Mouse (Mus musculus): ENCODE measurements at regions not wholly inside any gene's neighbourhood (a gene's known extent, or its start where the extent isn't known, plus 50 kb on each side); places are given as distances from the start of the nearest gene placed in this dataset.
A peak's percentile ranks its signal among the peaks of the same experiment; 100 is the strongest.

DNA sequence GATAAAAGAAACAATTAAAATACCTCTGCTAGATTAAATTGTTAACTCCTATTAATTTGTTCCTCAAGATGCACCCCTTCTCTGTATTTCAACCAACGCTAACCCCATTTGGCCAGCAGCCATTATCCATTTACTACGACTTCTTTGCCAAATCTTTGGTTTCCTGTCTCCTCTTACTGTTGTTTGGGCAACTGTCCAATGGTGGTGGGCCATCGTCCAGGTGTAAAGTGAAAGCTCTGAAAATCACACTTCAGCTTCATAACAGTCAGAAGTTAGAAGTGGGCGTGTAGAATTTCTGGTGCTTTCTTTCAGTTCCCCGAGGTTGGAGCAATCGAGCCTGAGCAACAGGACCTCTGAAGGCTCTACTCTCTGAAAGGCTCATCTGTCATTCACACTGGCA is 66.8 kb upstream of the Zbtb20 start:
- DNase-seq, result no peak

DNA sequence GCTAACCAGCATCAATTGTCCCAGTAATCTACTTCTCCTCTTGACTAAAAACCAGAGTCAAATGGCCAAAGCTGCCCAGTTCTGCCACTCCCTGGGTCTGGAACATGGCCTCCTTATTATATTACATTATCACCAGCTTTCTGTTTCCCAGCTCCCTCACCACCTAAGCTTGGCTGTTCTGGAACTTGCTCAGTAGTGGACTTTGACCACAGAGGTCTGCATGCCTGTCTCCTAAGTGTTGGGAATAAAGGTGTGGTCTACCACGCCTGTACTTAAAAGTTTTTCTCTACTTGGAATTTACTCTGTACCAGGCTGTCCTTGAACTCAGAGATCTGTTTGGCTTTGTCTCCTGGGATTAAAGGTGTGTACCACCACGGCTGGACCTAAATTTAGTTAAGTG is 68.1 kb upstream of the Zbtb20 start:
- DNase-seq, result no peak

DNA sequence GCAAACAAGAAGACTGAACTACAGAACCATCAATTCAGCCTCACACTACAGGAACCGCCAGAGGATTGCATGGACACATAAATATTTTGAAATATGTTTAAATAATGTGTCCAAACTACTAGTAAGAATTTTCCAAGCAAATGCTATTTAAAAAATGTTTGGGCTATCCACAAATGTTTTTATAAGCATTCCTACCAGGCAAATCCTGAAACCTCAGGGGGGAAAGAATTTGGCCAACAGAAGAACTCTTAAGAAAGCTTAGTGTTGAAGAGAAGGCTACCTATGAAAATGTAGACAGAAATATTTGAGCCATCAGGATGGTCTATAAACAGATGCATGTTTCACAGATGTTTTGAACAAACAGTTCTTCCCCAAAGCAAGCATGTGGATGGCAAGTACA is 72.1 kb upstream of the Zbtb20 start:
- no peak for DNase-seq

- DNase-seq, result no peak
These were observed 83.1 kb upstream of the Zbtb20 start for GRCm38 (mm10) chr16:42792571-42792970.

DNA sequence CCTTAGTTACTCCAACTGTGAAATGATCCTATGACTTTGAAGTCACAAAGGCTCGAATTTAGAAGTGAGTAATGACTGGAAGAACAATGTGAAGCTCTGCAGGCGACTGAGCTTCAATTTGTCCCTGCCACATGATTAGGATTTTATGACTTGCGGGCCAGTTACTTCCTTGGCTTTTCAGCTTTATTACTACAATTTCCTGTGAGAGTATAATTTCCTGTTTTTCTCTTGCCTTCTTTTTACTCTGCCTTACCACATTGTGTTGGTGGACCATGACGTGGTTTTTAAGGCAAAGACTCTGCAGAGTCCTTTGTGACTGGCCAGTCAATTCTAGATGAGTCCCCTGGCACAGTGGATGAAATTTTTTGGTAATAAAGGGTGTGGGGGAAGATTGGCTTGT is 91.0 kb upstream of the Zbtb20 start:
- no peak for DNase-seq

- no peak for DNase-seq
These were observed 91.7 kb upstream of the Zbtb20 start for GRCm38 (mm10) chr16:42784031-42784430.

DNA sequence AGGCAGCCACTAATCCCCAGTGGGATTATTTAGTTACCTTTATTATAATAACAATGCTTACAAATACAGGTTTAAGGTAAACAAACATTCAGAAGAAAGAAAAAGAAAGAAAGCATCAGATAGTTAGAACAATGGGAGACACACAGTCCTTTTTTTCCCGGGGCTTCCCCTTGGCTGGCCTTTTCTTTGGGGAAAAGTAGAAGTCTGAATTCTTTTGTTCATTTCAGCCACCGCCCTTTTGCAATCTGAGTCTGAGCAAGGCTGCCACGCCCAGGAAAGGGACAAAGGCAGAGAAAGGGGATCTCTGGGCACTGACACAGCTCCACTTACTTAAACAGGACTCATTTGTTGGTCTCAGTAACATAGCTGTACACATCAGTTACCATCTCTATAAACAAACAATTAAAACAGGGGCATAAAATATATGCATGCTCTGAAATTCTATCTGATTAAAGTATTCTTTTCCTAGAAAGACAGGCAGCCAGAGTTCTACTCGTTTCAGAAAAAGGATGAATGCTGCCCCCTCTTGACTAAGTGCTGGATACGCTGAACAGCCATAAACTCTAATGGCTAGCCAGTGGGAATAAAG is 93.5 kb upstream of the Zbtb20 start:
- DNase-seq, result peak; percentile 22

DNA sequence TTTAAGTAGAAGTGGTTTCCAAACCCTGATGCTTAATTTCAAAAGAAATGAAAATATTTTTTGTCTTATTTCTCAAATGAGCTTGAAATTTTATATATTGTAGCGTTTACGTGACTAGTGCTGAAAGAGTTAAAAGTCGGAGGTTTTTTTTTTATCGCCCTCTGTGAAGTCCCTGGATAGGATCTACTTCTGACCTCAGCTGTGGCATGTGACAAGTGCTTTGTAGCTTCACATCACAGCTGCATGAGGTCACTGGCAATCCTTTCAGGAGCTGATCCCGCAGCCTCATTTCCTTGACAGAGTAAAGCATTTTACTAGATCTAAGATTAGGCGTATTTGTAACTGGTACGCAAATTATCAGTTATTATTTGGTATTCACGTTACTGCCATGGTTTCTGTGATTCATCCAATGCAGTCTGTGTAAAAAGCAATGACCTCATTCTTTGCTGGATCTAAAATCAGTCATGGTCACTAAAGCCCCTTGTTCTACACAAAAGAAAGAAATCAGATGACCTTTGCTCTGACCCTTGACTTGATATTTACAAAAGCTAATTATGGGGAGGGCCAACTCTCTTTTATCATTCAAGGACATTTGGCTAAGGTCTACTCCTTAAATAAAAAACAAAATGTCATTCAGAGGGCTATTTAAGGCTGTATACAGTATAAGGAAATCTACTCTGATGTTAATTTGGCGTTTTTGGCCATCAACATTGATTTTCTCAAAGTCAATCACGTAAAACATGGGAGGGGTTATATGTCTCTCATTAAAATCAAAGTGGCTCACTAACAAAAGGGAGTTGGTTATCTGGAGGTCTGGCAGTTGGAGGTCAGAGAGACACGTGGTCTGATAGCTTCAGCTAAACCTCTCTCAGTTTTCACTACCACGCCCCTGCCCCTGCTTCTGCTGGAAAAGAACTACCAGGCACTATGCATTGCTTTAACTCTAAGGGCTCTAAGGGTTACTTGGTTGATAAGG is 94.3 kb upstream of the Zbtb20 start:
- no peak for DNase-seq

GRCm38 (mm10) chr16:42779957-42780356 is 95.7 kb upstream of the Zbtb20 start:
- no peak for DNase-seq

GRCm38 (mm10) chr16:42772640-42773039 is 103.0 kb upstream of the Zbtb20 start:
- no peak for DNase-seq

DNA sequence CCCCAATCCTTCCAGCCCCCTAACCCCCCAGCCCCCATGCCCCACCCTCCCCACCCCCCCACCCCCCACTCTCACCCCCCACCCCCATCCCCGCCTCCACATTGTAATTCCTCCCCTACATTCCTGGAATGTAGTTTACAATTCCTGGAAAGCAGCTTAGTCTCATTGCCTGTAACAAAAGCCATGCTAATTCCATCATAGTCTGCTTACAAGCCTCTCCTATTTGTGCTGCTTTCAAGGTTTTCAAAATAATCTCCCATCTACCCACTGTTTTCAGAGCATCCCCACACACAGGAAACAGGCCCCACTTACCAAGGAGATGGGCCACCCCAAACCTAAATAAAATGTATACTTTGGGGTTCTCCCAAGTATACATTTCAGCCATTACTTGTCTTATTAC is 105.5 kb upstream of the Zbtb20 start:
- no peak for DNase-seq

GRCm38 (mm10) chr16:42748681-42749080 is 127.0 kb upstream of the Zbtb20 start:
- DNase-seq, result no peak

DNA sequence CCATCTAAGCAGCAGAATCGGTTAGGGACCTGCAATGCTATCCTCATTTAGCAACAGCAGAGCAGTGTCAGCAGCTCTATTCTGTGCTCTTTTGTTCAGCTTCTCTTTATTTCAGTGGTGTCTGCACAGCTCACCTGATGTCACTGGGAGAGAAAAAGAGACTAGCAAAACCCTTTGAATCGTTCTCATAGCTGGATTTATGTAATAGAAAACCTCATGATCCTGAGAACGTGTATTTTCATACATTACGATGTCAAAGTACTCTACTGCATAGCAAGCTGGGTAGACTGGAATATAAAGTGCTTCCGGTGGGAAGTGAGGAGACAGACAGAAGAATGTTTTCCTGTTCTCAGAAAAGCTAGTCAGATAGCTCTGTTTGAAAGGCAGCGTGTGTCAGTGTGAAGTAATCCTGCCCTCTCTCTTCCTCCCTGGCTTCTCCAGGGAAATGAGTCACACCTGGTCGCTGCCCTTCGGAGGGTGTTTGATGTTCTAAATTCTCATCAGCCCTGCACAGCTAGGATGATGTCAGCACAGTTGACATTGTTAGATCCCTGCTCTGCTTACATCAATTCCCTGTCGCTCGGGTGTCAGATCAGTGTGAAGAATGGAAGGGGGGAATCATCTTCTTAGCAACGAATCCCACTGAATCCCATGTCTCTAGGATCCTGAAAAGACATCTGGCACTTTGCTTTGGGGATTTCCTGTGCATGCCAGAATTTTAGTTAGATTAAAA is 129.6 kb upstream of the Zbtb20 start:
- no peak for DNase-seq

DNA sequence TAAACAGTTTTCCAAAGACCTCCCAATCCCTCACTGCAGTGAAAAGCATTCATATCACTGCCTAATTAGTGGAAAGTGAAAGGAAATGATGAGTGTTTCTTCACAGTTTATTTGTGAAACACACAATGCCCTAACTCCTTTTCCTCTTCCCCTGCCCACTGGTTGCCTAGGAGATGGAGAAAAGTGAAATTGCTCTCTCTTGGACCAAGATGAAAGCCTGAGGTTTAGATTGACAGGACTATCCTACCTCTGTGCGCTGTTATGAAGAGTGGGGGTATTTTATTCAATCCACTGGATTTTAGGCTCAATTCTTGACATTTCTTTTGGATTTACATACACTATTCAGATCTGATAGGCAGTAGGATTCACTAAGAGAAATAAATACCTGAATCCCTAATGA is 132.1 kb upstream of the Zbtb20 start:
- DNase-seq, result no peak

DNA sequence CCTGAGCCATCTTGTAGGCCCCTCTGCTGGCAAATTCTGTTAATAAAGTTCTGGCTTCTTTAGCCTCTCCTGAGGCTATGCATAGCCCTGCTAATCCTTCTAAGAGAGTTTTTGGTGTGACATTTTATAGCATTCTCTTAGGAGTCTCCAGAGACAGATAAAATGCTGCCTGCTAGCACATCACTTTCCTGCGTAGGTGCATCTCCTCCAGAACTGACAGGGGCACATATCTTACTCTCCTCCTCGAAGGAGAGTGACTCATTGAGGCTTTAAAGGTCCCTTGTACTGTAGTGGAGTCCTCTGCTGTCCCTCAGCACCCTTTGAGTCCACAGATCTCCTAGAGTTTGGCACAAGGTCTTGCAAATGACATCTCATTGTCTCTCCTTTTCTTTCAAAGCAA is 132.6 kb upstream of the Zbtb20 start:
- no peak for DNase-seq

DNA sequence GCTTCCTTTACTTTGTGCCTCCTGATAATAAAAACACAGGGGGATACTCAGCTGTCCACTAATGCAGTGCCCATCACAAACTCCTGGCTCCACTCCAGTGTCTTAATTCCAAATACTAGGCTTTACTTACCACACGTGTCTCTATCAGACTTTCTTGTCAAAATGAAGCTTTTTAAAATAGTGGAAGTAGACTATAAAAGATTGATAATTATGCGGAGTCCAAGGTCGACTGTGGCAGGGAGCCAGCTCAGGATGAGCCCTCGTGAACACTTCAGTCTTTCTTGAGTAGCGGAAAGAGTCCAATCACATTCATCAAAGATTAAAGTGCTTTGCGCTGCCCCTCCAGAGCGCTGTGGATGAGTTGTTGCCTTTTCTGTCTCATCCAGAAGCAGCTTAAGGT is 147.9 kb upstream of the Zbtb20 start:
- DNase-seq, result no peak

GRCm38 (mm10) chr16:42719915-42720314 is 155.8 kb upstream of the Zbtb20 start:
- DNase-seq, result no peak

DNA sequence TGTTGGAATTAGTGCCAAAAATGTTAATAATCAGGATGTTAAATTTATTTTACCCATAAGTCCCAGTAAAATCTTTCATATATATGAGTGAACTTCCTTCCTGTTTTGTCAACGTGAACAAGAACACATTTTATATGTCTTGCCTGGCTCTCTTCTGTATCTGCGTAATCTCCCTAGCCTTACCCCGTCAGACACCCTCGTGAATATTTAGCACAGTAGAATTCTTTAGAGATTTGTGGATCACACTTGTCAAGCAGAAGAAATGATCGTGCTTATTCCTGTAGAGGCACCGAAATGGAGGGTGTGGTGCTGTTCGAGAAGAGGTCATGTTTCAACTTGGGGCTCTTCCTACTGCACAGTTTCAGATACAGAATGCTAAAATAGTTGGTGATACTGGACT is 157.2 kb upstream of the Zbtb20 start:
- DNase-seq, result no peak

- no peak for DNase-seq
These were observed 157.8 kb upstream of the Zbtb20 start for GRCm38 (mm10) chr16:42717828-42718412.

DNA sequence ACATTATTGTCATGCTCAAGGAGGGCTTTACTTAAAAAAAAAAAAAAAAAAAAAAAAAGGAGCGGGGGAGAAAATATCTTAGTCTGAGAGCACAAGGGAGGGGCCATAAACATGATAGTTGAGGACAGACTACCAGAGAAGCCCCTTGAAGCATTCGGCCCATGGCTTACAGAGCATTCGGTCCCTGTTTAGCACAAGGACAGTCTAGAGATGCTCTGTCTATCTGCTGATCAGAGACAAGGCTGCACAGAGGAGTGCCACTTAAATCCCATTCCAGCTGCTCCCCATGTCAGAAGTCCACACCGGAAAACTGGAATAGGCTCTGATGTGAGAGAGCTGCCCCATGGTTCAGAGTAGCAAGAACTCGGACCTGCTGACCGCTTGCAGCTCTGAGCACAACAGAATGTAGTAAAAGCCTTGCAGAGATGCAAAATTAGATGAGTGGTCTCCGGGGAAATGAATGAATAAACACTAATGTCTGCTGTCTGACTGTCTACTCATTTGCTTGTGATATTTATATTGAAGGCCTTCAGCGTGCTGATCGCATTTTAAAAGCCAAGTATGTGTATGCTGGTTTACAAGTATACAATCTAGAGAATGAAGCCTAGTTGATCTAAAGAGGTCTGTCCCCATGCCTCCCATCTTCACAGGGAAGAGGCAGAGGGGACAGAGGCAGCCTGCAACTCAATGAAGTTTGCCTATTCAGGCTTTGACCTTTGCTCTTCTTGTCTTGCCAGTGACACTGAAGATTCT is 158.4 kb upstream of the Zbtb20 start:
- no peak for DNase-seq

DNA sequence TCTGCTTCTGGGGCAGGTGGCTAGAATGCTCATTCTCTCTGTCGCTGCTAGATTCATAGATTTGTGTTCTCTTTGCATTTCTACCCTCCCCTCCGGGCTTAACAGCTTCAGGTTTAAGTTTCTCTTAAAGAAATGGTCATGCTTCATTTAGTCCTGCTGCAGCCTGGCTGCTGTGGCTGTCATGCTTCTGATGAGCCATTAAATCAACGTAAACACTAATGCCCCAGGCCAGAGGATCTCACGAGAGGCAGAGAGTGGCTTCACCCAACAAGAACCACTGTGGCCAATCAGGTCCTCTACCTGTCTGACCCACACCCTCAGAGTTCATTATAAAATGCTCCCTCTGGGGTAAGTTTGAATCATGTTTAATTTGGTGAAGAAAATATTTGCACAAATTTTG is 173.0 kb upstream of the Zbtb20 start:
- no peak for DNase-seq

GRCm38 (mm10) chr16:42681196-42681595 is 194.5 kb upstream of the Zbtb20 start:
- peak; percentile 57 for DNase-seq

DNA sequence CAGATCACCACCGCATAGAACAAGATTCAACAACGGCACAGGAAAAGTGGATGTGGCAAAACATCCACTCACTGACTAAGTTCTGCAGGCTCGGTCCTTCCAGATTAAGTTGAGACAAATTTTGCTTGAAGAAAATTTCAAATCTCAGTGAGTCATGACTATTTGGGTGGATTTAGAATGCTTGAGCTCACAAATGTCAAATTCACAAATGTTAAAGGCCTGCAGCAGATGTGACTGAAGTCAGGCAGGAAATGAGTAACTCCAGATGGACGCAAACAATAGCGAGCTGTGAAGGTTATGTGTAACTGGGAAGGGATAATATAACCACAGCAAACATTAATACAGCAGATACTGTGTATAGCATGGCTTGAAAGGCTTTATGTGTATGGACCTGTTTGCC is 198.5 kb upstream of the Zbtb20 start:
- no peak for DNase-seq

All from kidney, adult 11 months (tissue).